Mouse (Mus musculus) kidney, postnatal 36 days (tissue): ENCODE measurements around the gene Scarf2.

Source experiments
- DNase-seq, 2 experiments: peaks; one replicate each; pipeline ENCODE4 v3.0.0; 2021 to 2022; ENCODE audit warnings: mixed read lengths in 2 of 2

The Scarf2 gene

GRCm38 (mm10) chr16:17801777-17802455, 4.8 kb downstream of the Scarf2 start:
- no peak for DNase-seq

GRCm38 (mm10) chr16:17802456-17802838, 5.4 kb downstream of the Scarf2 start:
- DNase-seq = no peak

- DNase-seq = peak; percentile 40 to 66
These were observed 6.0 kb downstream of the Scarf2 start for GRCm38 (mm10) chr16:17802839-17803674.

- no peak for DNase-seq
These were observed 6.8 kb downstream of the Scarf2 start for GRCm38 (mm10) chr16:17803675-17804448.

GRCm38 (mm10) chr16:17804449-17804912, 7.4 kb downstream of the Scarf2 start:
- DNase-seq = peak in 1 of 2 experiments; percentile 63

- DNase-seq = no peak
These were observed 7.9 kb downstream of the Scarf2 start for GRCm38 (mm10) chr16:17804982-17805381.

- peak in 1 of 2 experiments; percentile 37 for DNase-seq
These were observed 9.6 kb downstream of the Scarf2 start for GRCm38 (mm10) chr16:17806581-17807191.

GRCm38 (mm10) chr16:17807192-17808009, 10.3 kb downstream of the Scarf2 start:
- peak; percentile 82 to 91 for DNase-seq

GRCm38 (mm10) chr16:17809125-17809524, 12.0 kb downstream of the Scarf2 start:
- no peak for DNase-seq

GRCm38 (mm10) chr16:17809711-17810110, 12.6 kb downstream of the Scarf2 start:
- DNase-seq = no peak

GRCm38 (mm10) chr16:17812120-17812519, 15.0 kb downstream of the Scarf2 start:
- DNase-seq = peak; percentile 48 to 54

- no peak for DNase-seq
These were observed 16.1 kb downstream of the Scarf2 start for GRCm38 (mm10) chr16:17813173-17813572.

GRCm38 (mm10) chr16:17815411-17816402, 18.6 kb downstream of the Scarf2 start:
- DNase-seq = peak; percentile 62 to 82

- no peak for DNase-seq
These were observed 19.4 kb downstream of the Scarf2 start for GRCm38 (mm10) chr16:17816528-17816927.

GRCm38 (mm10) chr16:17826500-17826899, 29.4 kb downstream of the Scarf2 start:
- no peak for DNase-seq

- no peak for DNase-seq
These were observed 31.1 kb downstream of the Scarf2 start for GRCm38 (mm10) chr16:17828229-17828628.

GRCm38 (mm10) chr16:17828867-17829266, 31.8 kb downstream of the Scarf2 start:
- peak; percentile 76 to 80 for DNase-seq

- peak; percentile 56 to 72 for DNase-seq
These were observed 33.5 kb downstream of the Scarf2 start for GRCm38 (mm10) chr16:17830385-17831178.

- no peak for DNase-seq
These were observed 34.7 kb downstream of the Scarf2 start for GRCm38 (mm10) chr16:17831781-17832180.

- DNase-seq = no peak
These were observed 35.7 kb downstream of the Scarf2 start, which contains the start of gene B830017H08Rik for GRCm38 (mm10) chr16:17832821-17833220. B830017H08Rik (plus strand) TSS chr16:17833121.
